Mouse (Mus musculus) olfactory bulb, adult 2 months (tissue): ENCODE measurements around the gene Hjurp. TPM values are rescaled to one million over a fixed set of nuclear protein-coding genes. Genes with fewer than 3 reads are reported as not detected.

ENCODE experiments used
- H3K27ac ChIP-seq: fragments of 200-500 bp; 2 replicates; pipeline ENCODE4 v1.5.1; 2012; ENCODE audit warnings: low read depth, low read length; ENCODE audit not compliant: insufficient read depth
- H3K4me1 ChIP-seq: fragments of 200-500 bp; 2 replicates; pipeline ENCODE4 v1.6.1; 2012; ENCODE audit warnings: low read length; ENCODE audit not compliant: control insufficient read depth, insufficient read depth
- H3K4me3 ChIP-seq: fragments of 200-500 bp; 2 replicates; pipeline ENCODE4 v1.5.1; 2012; ENCODE audit warnings: mild to moderate bottlenecking, low read depth, low read length, moderate library complexity; ENCODE audit not compliant: insufficient read depth
- CTCF ChIP-seq: fragments of 200-500 bp; IDR thresholded peaks from 2 replicates; pipeline ENCODE4 v1.5.1; 2012; ENCODE audit warnings: low read depth, mild to moderate bottlenecking, low read length, moderate library complexity; ENCODE audit not compliant: insufficient read depth
- POLR2A ChIP-seq: fragments of 200-500 bp; IDR thresholded peaks from 2 replicates; pipeline ENCODE4 v1.6.1; 2012; ENCODE audit warnings: mild to moderate bottlenecking, low read depth, low read length, moderate library complexity; ENCODE audit not compliant: insufficient read depth
- WGBS: fragments of 180-500 bp; shearing (Covaris S2); methylation state at CpG from one replicate; pipeline ENCODE4 v1.1.7; 2018; 5-methylcytosine and 5-hydroxymethylcytosine counted together
- polyA plus RNA-seq: library from polyadenylated mRNA; stranded (reverse); fragments of >200 nt; gene quantifications from 2 replicates; pipeline ENCODE4 v1.2.4, GENCODE M21; 2012; ENCODE audit warnings: low replicate concordance; ENCODE audit not compliant: missing spikeins, insufficient read depth, insufficient read length

Gene Hjurp
- polyA plus RNA-seq, 1 experiment, result 157 TPM

DNA sequence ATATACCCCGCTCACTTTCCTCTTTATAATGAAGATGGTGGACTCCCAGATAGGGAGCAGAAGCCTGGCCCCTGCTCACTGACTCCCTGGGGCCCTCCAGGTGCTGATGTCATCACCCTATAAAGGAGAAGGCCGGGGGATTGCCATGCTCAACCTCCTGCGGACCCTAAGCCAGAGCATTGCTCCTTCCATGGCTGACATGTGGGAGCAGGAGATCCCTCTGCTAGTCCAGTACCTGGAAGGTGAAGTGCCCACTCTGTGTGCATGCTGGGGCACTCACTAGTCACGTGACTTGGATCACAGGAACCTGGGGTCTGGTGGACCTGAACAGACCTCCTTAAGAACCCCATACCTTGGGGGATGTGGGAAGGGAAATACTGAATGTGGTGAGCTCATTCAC, 36.9 kb downstream of the Hjurp start:
- H3K4me3 ChIP-seq, result no peak overlapping the region
- H3K4me1 ChIP-seq, result no peaks in the 10 kb centered on the region
- WGBS, result 71% methylated on average over 4 of the region's 4 CpGs
- no peak for TF ChIP-seq CTCF
- no peak for TF ChIP-seq POLR2A
- H3K27ac ChIP-seq, result no peak overlapping the region

DNA sequence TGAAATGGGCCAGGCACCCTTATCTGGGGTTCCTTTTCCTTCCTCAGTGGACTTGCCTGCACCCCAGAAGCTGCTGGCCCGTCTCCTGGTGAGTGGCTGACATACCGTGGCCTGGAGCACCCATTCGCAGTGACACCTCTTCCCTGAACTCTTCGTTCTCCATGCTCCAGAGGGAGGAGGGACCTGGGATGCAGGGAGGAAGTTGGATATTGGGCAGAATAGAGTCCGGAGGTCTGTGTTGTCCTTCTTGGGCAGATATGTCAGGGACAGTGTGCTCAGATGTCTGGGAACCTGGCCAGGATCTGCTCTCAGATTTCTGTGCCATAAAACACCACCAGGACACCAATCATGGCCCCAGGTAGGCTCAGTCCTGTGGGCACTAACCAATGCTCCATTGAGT, 37.4 kb downstream of the Hjurp start:
- TF ChIP-seq POLR2A (no peak), CTCF (no peak)

DNA sequence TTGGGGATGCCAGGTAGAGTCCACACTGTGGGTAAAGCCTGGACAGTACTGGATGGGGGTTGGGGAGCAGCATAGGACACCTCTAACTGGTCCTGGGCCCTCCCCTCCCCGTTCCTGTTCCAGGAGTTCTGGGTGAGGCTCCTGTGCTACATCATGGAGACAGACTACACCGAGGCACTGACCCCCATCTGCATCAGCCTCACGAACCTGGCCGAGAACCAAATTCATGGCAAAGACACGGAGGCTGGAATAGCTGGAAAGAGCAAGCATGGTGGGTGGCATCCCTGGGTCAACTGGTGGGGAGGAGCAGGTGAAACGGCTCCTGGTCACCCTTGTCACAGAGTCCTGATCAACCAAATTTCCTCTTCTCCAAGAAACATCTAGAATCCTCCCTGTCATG, 38.7 kb downstream of the Hjurp start:
- H3K4me3 ChIP-seq, result no peak overlapping the region
- no peak overlapping the region for H3K27ac ChIP-seq
- 75% methylated on average over 6 of the region's 6 CpGs for WGBS
- TF ChIP-seq CTCF, result no peak
- TF ChIP-seq POLR2A, result no peak
- no peaks in the 10 kb centered on the region for H3K4me1 ChIP-seq

More for the DNA sequence above, 37.4 kb downstream of the Hjurp start:
- Histone ChIP-seq H3K4me3 (no peak overlapping the region), H3K27ac (no peak overlapping the region), H3K4me1 (no peaks in the 10 kb centered on the region)
- WGBS, result 76% methylated on average over 5 of the region's 5 CpGs

GRCm38 (mm10) chr1:88237311-88237710, 40.1 kb downstream of the Hjurp start:
- WGBS, result 80% methylated on average over 5 of the region's 5 CpGs
- no peak overlapping the region for H3K4me3 ChIP-seq
- TF ChIP-seq CTCF (no peak), POLR2A (no peak)
- no peak overlapping the region for H3K27ac ChIP-seq
- H3K4me1 ChIP-seq, result no peaks in the 10 kb centered on the region

DNA sequence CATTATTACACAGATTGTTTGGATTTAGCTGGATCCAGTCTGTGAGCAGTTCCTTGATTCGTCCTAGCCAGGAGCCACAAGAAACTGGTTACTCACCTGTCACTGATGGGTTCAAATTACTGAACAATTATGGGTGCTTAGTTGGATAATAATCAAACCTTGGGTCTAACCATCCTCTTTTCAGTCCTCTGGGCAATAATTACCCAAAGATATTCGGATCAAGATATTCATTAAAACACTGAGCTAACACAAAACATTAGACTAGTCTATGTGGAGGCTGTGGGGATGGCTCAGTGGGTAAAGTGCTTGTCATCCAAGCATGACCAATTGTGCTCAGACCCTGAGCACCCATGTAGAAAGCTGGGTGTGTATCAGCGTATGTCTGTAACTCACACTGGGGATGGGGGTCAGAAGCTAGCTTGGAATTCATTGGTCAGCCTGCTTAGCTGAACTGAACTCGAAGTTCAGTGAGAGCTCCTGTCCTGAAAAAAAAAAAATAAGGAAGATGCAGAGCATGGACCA, 41.5 kb downstream of the Hjurp start:
- no peak overlapping the region for H3K4me3 ChIP-seq
- TF ChIP-seq CTCF (no peak), POLR2A (no peak)
- WGBS, result 58% methylated on average over 4 of the region's 4 CpGs
- no peak overlapping the region for H3K27ac ChIP-seq
- no peaks in the 10 kb centered on the region for H3K4me1 ChIP-seq

- no peak for TF ChIP-seq CTCF
- TF ChIP-seq POLR2A, result no peak
- Histone ChIP-seq H3K27ac (no peak overlapping the region), H3K4me3 (no peak overlapping the region), H3K4me1 (no peaks in the 10 kb centered on the region)
- 64% methylated on average over 11 of the region's 11 CpGs for WGBS
Observed at GRCm38 (mm10) chr1:88235046-88235893, 42.2 kb downstream of the Hjurp start.

GRCm38 (mm10) chr1:88234646-88235045, 42.8 kb downstream of the Hjurp start:
- no peaks in the 10 kb centered on the region for H3K4me1 ChIP-seq
- 39% methylated on average over 5 of the region's 5 CpGs for WGBS
- no peak overlapping the region for H3K27ac ChIP-seq
- TF ChIP-seq CTCF, result no peak
- TF ChIP-seq POLR2A, result no peak
- no peak overlapping the region for H3K4me3 ChIP-seq

DNA sequence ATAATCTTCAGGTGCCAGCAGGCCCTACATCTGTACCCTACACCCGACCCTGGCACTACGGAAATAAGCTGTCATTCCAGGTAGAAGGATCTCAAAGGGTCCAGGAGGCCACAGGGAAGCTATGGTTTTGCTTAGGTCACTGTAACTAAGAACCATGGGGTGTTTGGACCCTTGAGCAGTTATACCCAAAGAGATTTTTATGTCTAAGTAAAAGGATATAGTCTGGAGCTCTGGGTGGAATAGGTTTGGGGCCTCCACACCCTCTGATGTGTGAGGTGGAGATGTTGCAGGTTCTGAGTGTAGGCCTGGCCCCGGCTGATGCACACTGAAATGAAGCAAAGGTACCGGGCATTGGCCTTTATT, 43.2 kb downstream of the Hjurp start:
- no peak overlapping the region for H3K4me3 ChIP-seq
- TF ChIP-seq CTCF, result no peak
- no peak for TF ChIP-seq POLR2A
- WGBS, result 63% methylated on average over 4 of the region's 4 CpGs

DNA sequence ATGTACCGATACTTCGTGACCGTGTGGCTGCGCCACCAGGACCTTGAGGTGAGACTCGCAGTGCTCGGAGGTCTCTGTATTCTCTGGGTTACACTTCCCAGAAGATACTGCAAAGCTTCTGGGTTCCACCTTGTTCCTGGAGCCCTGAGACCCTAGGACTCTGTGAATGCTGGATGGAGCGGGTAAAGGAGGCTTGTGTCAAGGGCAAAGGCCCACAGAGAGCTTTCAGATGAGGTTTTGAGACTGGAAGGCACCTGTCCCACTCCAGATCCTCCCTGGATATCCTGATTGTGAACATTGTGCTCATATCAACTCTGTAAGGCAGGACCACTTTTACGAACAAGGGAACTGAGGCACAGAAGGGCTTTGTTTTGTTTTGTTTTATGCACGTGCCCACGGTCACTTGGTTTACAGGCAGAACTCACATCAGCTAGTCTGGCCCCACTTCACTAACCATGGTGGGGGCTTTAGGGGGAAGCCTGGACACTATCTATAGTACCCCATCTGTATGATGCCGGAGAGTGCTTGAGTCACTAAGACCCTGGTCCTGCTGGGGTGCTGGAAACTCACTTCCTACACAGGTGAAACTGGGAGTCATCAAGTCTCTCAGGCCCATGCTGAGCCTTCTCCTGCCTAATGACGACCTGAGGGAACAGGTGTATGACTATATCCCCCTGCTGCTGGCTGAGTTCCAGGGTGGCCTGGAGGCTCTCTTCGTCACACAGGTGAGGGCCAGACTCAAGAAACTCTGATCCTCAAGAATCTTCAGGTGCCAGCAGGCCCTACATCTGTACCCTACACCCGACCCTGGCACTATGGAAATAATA, 43.8 kb downstream of the Hjurp start:
- Histone ChIP-seq H3K4me1 (no peaks in the 10 kb centered on the region), H3K27ac (no peak overlapping the region), H3K4me3 (no peak overlapping the region)
- TF ChIP-seq POLR2A, result no peak
- no peak for TF ChIP-seq CTCF
- WGBS, result 70% methylated on average over 14 of the region's 14 CpGs

More for the DNA sequence above, 43.2 kb downstream of the Hjurp start:
- Histone ChIP-seq H3K27ac (no peak overlapping the region), H3K4me1 (no peaks in the 10 kb centered on the region)
